Mouse (Mus musculus): ENCODE data around the gene Kntc1.

DNA sequence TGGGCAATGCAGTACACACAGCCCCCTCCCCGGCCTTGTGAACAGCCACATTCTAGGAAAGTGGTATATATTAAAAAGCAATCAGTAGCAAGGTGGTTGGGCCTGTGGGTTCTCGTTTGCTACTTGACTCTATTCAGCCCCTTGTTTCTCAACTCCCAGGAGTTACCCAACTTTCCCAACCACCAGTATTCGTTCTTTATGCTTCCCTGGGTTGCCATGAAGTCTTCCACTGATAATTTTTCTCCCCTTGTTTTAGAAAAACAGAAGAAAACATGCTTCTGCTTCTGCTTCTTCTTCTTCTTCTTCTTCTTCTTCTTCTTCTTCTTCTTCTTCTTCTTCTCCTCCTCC, 93.4 kb downstream of the Kntc1 start:
- no peak for TF ChIP-seq CTCF (IDR thresholded peaks at IDR 0.05; ENCODE audit: extremely low read depth, insufficient read length, insufficient replicate concordance, low read depth, low read length)
- no peak for TF ChIP-seq POLR2A (IDR thresholded peaks at IDR 0.05; ENCODE audit: low read depth, low read length)
